Mouse (Mus musculus): ENCODE measurements around the gene Ctdsp1. TPM values are rescaled to one million over a fixed set of nuclear protein-coding genes. Genes with fewer than 3 reads are reported as not detected.

Ctdsp1 gene
- total RNA-seq, 1 experiment from 2014 or later = 128 TPM

GRCm38 (mm10) chr1:74376396-74376795, 14.9 kb upstream of the Ctdsp1 start:
- DNase-seq = peak; percentile 86

- no peak for DNase-seq
Observed at GRCm38 (mm10) chr1:74379058-74379504, 12.2 kb upstream of the Ctdsp1 start.

- no peak for DNase-seq
Observed at GRCm38 (mm10) chr1:74380484-74380883, 10.8 kb upstream of the Ctdsp1 start.

- DNase-seq = no peak
Observed at GRCm38 (mm10) chr1:74381588-74382021, 9.7 kb upstream of the Ctdsp1 start.

- no peak for DNase-seq
Observed at GRCm38 (mm10) chr1:74383385-74383784, 7.9 kb upstream of the Ctdsp1 start.

GRCm38 (mm10) chr1:74384525-74384924, 6.8 kb upstream of the Ctdsp1 start:
- DNase-seq = no peak

GRCm38 (mm10) chr1:74385064-74385463, 6.2 kb upstream of the Ctdsp1 start:
- DNase-seq = no peak

- no peak for DNase-seq
Observed at GRCm38 (mm10) chr1:74385531-74385930, 5.8 kb upstream of the Ctdsp1 start.

- no peak for DNase-seq
Observed at GRCm38 (mm10) chr1:74386363-74386713, 5.0 kb upstream of the Ctdsp1 start.

- DNase-seq = peak; percentile 97
Observed at GRCm38 (mm10) chr1:74386714-74387385, 4.5 kb upstream of the Ctdsp1 start.

GRCm38 (mm10) chr1:74387386-74387988, 3.8 kb upstream of the Ctdsp1 start:
- DNase-seq = no peak

- DNase-seq = peak; percentile 54
Observed at GRCm38 (mm10) chr1:74388398-74388920, 2.9 kb upstream of the Ctdsp1 start.

GRCm38 (mm10) chr1:74389831-74390286, 1.4 kb upstream of the Ctdsp1 start:
- peak; percentile 65 for DNase-seq

- peak; percentile 82 for DNase-seq
Observed at GRCm38 (mm10) chr1:74390287-74390906, 912 bp upstream of the Ctdsp1 start.

- DNase-seq = peak; percentile 90
Observed at GRCm38 (mm10) chr1:74391844-74392441, 634 bp downstream of the Ctdsp1 start.

GRCm38 (mm10) chr1:74392446-74392994, 1.2 kb downstream of the Ctdsp1 start:
- DNase-seq = peak; percentile 63

GRCm38 (mm10) chr1:74393010-74393409, 1.7 kb downstream of the Ctdsp1 start:
- no peak for DNase-seq

- peak; percentile 11 for DNase-seq
Observed at GRCm38 (mm10) chr1:74393697-74394096, 2.4 kb downstream of the Ctdsp1 start.

- peak; percentile 11 for DNase-seq
Observed at GRCm38 (mm10) chr1:74394311-74394710, 3.0 kb downstream of the Ctdsp1 start.

- DNase-seq = no peak
Observed at GRCm38 (mm10) chr1:74394858-74395257, 3.5 kb downstream of the Ctdsp1 start.

GRCm38 (mm10) chr1:74395290-74395689, 4.0 kb downstream of the Ctdsp1 start:
- DNase-seq = no peak

GRCm38 (mm10) chr1:74396456-74397222, 5.3 kb downstream of the Ctdsp1 start:
- DNase-seq = peak; percentile 9
